ENCODE assay signal across 10 mouse cellular contexts in the genomic region with DNA sequence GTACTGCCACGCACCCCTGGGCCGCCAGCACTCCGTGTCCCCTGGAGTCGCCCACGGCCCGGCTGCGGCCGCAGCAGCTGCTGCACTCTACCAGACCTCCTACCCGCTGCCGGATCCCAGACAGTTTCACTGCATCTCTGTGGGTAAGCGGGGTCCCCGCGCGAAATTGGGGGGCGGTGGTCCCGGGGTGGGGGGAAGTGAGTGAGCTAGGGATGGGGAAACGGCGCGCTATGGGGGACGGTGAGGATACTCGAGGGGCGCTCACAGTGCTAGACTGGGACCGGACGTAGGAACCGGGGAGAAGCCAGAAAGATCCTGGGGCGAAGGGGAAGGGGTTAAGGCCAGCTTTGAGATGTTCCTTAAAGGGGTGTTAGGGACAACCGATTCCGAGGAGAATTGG. TPM values are rescaled to one million over a fixed set of nuclear protein-coding genes. Genes with fewer than 3 reads are reported as not detected.
DNase-seq lines count a peak whose midpoint lies in the region; ATAC-seq lines count a peak whose summit lies in the region.
"Had no signal": no experiment of that assay in that cellular context is flagged by ENCODE, and none has a peak within 500 bp of the region (broad histone marks: within the 10 kb centered on the region; RNA-seq: fewer than 3 reads in every experiment).

No protein-coding gene starts in this region.

- 3% methylated on average over 28 of the region's 28 CpGs for WGBS in heart, embryonic 14.5 days
- 2% methylated on average over 26 of the region's 28 CpGs for WGBS in embryonic facial prominence, embryonic 11.5 days
- WGBS in hindbrain, embryonic 16.5 days, result under 1% methylated on average over 28 of the region's 28 CpGs
- 0% methylated on average over 28 of the region's 28 CpGs for WGBS in midbrain, embryonic 16.5 days

- peaks cover 90% of the 10 kb centered on the region for H3K27me3 ChIP-seq in heart, embryonic 14.5 days (ENCODE audit: control insufficient read depth, insufficient read depth, low read length)
- peaks cover 87% of the 10 kb centered on the region for H3K27me3 ChIP-seq in embryonic facial prominence, embryonic 11.5 days (ENCODE audit: control insufficient read depth, insufficient read depth, low read length)
- H3K27me3 ChIP-seq in hindbrain, embryonic 16.5 days (replicated peaks; ENCODE audit: control insufficient read depth, insufficient read depth, low read length), result peaks cover 59% of the 10 kb centered on the region
- H3K27me3 ChIP-seq in midbrain, embryonic 16.5 days (ENCODE audit: control insufficient read depth, insufficient read depth, low read depth, low read length), result peaks cover 71% of the 10 kb centered on the region

- no peak for DNase-seq in heart, postnatal 4 days
- no peak for DNase-seq in embryonic facial prominence, embryonic 11.5 days (ENCODE audit: low spot score)
- no peak for DNase-seq in spleen, postnatal 36 days (ENCODE audit: low spot score in 2 of 2)
- DNase-seq in gastrocnemius, postnatal 10 days, result no peak
- no peak for DNase-seq in natural killer cell, adult 2 months (ENCODE audit: low spot score in 2 of 2)
- DNase-seq: thymus, adult 2 months had no signal

- ATAC-seq in heart, embryonic 14.5 days (ENCODE audit: insufficient number of reproducible peaks, insufficient read depth, low FRiP score, low read depth), result no peak
- no peak for ATAC-seq in embryonic facial prominence, embryonic 11.5 days (replicated peaks; ENCODE audit: insufficient number of reproducible peaks, low FRiP score, low TSS enrichment, low read depth)
- ATAC-seq in hindbrain, embryonic 16.5 days, result 0 out of 2 replicates have a peak, but pooled peaks have one; percentile 3
- ATAC-seq in midbrain, embryonic 16.5 days, result 0 out of 2 replicates have a peak, but pooled peaks have one; percentile 12

- H3K4me1 ChIP-seq in heart, embryonic 14.5 days (ENCODE audit: control insufficient read depth in 2 of 2, insufficient read depth in 2 of 2, low read length in 2 of 2), result peaks cover 2 to 21% of the 10 kb centered on the region in 2 experiments; a peak in 3 of 4 replicates
- peaks cover 5% of the 10 kb centered on the region for H3K4me1 ChIP-seq in embryonic facial prominence, embryonic 11.5 days (ENCODE audit: control insufficient read depth, insufficient read depth, low read length)
- H3K4me1 ChIP-seq in hindbrain, embryonic 16.5 days (ENCODE audit: control insufficient read depth, insufficient read depth, low read depth, low read length), result peaks cover 19% of the 10 kb centered on the region
- H3K4me1 ChIP-seq in midbrain, embryonic 16.5 days (ENCODE audit: control insufficient read depth, insufficient read depth, low read length), result peaks cover 28% of the 10 kb centered on the region

- H3K36me3 ChIP-seq in heart, embryonic 14.5 days (ENCODE audit: control insufficient read depth, insufficient read depth, low read length), result no peaks in the 10 kb centered on the region
- no peaks in the 10 kb centered on the region for H3K36me3 ChIP-seq in embryonic facial prominence, embryonic 11.5 days (replicated peaks; ENCODE audit: control insufficient read depth, insufficient read depth, low read depth, low read length)
- no peaks in the 10 kb centered on the region for H3K36me3 ChIP-seq in hindbrain, embryonic 16.5 days (ENCODE audit: control insufficient read depth, insufficient read depth, low read length)
- no peaks in the 10 kb centered on the region for H3K36me3 ChIP-seq in midbrain, embryonic 16.5 days (ENCODE audit: control insufficient read depth, insufficient read depth, low read length)

- H3K9me3 ChIP-seq in heart, embryonic 14.5 days (ENCODE audit: control insufficient read depth, low read length), result no peaks in the 10 kb centered on the region
- H3K9me3 ChIP-seq in embryonic facial prominence, embryonic 11.5 days (replicated peaks; ENCODE audit: control insufficient read depth, low read length), result no peaks in the 10 kb centered on the region
- H3K9me3 ChIP-seq in hindbrain, embryonic 16.5 days (ENCODE audit: control insufficient read depth, low read length), result no peaks in the 10 kb centered on the region
- no peaks in the 10 kb centered on the region for H3K9me3 ChIP-seq in midbrain, embryonic 16.5 days (replicated peaks; ENCODE audit: control insufficient read depth, low read length, poor library complexity, severe bottlenecking)

- no peak overlapping the region for H3K9ac ChIP-seq in heart, embryonic 14.5 days (ENCODE audit: low read length)
- no peak overlapping the region for H3K9ac ChIP-seq in embryonic facial prominence, embryonic 11.5 days (replicated peaks; ENCODE audit: low read length)
- peak overlapping the region; percentile 48; the same call in 1 of the 2 replicates for H3K9ac ChIP-seq in hindbrain, embryonic 16.5 days (ENCODE audit: low read depth, low read length)
- peak overlapping the region; percentile 53 for H3K9ac ChIP-seq in midbrain, embryonic 16.5 days (ENCODE audit: low read depth, low read length)

- no peak overlapping the region for H3K27ac ChIP-seq in heart, embryonic 14.5 days (replicated peaks in 1 of 2; ENCODE audit: control insufficient read depth in 1 of 2, insufficient read depth in 1 of 2, low read depth in 2 of 2, low read length in 2 of 2)
- no peak overlapping the region for H3K27ac ChIP-seq in embryonic facial prominence, embryonic 11.5 days (replicated peaks; ENCODE audit: low read depth, low read length)
- no peak overlapping the region for H3K27ac ChIP-seq in hindbrain, embryonic 16.5 days (ENCODE audit: low read depth, low read length)
- H3K27ac ChIP-seq in midbrain, embryonic 16.5 days (ENCODE audit: low read length), result no peak overlapping the region

- peak overlapping the region; percentile 58 for H3K4me2 ChIP-seq in heart, embryonic 14.5 days (ENCODE audit: low read length)
- H3K4me2 ChIP-seq in embryonic facial prominence, embryonic 11.5 days (ENCODE audit: low read depth, low read length), result peak overlapping the region; percentile 39
- H3K4me2 ChIP-seq in hindbrain, embryonic 16.5 days (ENCODE audit: low read length), result peak overlapping the region; percentile 56
- H3K4me2 ChIP-seq in midbrain, embryonic 16.5 days (ENCODE audit: low read length), result peak overlapping the region; percentile 60

- peak overlapping the region in 1 of 2 experiments; percentile 33; a peak in 2 of 4 replicates for H3K4me3 ChIP-seq in heart, embryonic 14.5 days (ENCODE audit: control insufficient read depth in 1 of 2, insufficient read depth in 1 of 2, low read depth in 1 of 2, low read length in 2 of 2)
- H3K4me3 ChIP-seq in embryonic facial prominence, embryonic 11.5 days (ENCODE audit: low read depth, low read length), result peak overlapping the region; percentile 26
- peak overlapping the region; percentile 42 for H3K4me3 ChIP-seq in hindbrain, embryonic 16.5 days (ENCODE audit: low read length)
- peak overlapping the region; percentile 37 for H3K4me3 ChIP-seq in midbrain, embryonic 16.5 days (ENCODE audit: low read depth, low read length)

RNA-seq across cellular contexts. Expression of gene Gsx1, which starts 0.7 kb away (rescaled TPM):
- not detected in 2 replicates for polyA plus RNA-seq in heart, embryonic 14.5 days (2014; fragmentation: Nextera tagmentation; extraction: Ambion mirVana)
- total RNA-seq in heart, postnatal 4 days (2021), result not detected
- polyA plus RNA-seq in embryonic facial prominence, embryonic 11.5 days (2014; fragmentation: Nextera tagmentation; extraction: Ambion mirVana), result 2.2 and 2.3 TPM in 2 replicates
- 3.2 and 3.5 TPM in 2 replicates for polyA plus RNA-seq in hindbrain, embryonic 16.5 days (2015; fragmentation: Nextera tagmentation; extraction: Ambion mirVana)
- polyA plus RNA-seq in midbrain, embryonic 16.5 days (2015; fragmentation: Nextera tagmentation; extraction: Ambion mirVana), result 2.2 and 4.2 TPM in 2 replicates
- not detected for total RNA-seq in gastrocnemius, postnatal 10 days (2021)
- total RNA-seq: heart, adult 8-10 months had no signal
- polyA plus RNA-seq: thymus, adult 2 months had no signal

Comparison
In these comparisons a context has a peak if more than half of its experiments do, and no peak if none do; other contexts are left out.
1. ATAC-seq: peak in hindbrain, embryonic 16.5 days (single experiment) and midbrain, embryonic 16.5 days (single experiment); none in heart, embryonic 14.5 days (single experiment) and embryonic facial prominence, embryonic 11.5 days (single experiment).
2. H3K9ac ChIP-seq: peak in hindbrain, embryonic 16.5 days (single experiment) and midbrain, embryonic 16.5 days (single experiment); none in heart, embryonic 14.5 days (single experiment) and embryonic facial prominence, embryonic 11.5 days (single experiment).
3. Peak in every context shown above with its lines, with median percentiles within 50 percentile points of each other: H3K4me2 ChIP-seq.